Mouse (Mus musculus): ENCODE data around the gene Dnajb14.
A peak's percentile ranks its signal among the peaks of the same experiment; 100 is the strongest.
"Not testable (repeated sequence)": the region's sequence is repeated elsewhere in the genome, so short reads cannot be mapped to it uniquely, and the experiment has no call there.

The Dnajb14 gene

DNA sequence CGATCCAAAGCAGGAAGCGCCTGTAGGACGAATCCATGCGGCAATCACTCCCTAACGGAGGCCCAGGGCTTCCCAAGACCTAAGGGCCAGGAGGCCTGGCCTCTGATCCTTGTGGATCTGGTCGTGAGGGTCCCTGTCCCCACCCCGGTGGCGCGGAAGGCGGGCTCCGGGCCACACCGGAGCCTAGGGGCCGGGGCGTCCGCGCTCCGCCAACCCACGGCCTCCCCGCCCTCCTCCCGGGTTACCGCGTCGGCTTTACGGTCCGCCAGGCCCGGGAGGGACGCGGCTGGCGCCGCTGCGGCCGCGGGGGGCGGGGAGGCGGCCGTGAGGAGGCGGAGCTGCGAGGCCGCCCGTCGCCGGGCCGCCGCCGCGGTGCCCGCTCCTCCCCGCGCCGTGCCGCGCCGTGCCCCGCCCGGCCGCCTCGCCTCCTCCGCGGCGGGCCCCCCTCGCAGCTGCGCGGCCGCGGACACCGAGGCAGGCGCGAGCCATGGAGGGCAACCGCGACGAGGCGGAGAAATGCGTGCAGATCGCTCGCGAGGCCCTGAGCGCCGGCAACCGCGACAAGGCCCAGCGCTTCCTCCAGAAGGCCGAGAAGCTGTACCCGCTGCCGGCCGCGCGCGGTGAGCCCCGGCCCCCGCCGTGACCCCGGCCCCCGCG, at the start of gene Dnajb14:
Gene Dnajb14, plus strand, starts transcription at position 239 of the 657 bp plus-strand sequence.
- peak; percentile 72 for DNase-seq (ENCODE audit: low read depth, low spot score)

DNA sequence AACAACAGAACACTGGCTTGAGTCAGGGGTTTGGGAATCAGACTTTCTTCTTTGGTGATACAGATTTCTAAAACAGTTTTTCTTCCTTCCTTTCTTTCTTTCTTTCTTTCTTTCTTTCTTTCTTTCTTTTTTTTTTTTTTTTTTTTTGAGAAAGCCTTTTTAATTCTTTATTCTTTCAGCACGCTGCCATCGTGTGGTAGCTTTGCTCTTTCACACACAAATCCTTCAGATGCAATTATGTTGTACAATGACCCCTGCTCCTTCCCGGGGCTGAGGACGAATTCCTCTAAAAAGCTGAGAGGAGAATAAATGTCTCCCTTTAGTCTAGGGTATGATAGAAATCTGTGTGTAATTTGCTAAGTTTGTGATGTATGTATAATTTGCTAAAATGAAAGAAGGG, 48.8 kb upstream of the Dnajb14 start:
- DNase-seq (ENCODE audit: low read depth, low spot score), result no peak

DNA sequence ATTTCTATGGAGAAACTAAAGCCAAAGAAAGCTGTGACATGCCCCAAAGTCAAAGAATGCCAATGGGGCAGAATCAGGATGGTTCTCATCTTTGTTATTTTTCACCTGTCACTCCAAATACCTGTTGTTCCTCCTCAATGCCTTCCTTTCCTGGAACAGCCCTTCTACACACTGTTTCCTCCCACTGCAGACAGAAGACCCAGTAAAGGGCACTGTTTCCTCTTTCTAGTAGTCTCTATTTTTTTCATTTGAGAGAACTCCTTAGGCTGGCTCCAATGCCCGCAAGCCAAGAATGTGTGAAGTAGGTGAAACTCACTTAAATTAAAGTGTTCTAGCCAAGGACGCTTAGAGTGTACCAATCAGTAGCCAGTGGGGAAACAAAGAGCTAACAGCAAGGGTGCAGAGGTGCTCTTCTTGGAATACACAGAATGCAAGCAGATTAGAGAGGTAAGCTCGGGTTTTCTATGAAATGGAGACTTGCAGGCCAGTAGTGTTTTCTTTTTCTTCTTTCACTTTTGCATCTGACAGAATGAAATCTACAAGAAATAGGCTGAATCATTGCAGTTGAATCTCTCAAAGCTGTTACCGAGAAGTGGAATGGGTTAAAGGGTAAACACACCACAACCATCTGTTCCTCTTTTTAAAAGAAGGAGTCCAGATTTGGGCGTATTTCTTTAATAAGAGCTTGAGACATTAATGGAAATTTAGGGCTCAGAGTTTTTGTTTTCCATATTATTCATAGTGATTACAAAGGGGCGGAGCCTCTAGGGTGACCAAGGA, 46.6 kb upstream of the Dnajb14 start:
- DNase-seq (ENCODE audit: low read depth, low spot score), result no peak

DNA sequence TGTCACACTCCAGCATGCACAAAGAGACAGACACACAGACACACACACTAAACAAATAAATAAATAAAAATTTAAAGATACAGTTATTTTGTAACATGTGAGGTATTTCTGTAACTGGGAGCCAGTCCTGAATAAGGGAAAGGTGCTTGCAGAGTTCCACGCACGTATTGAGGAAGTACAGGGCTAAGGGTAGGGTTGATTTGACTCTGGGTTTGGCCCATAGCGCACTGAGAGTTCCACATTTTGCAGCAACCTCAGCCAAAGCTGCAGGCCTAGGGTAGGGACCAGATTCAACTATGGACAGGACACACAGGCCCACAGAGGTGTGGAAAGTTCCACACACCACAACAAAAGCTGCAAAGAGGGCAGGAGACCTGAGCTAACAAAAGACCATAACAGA, 44.2 kb upstream of the Dnajb14 start:
- DNase-seq (ENCODE audit: low read depth, low spot score), result no peak

DNA sequence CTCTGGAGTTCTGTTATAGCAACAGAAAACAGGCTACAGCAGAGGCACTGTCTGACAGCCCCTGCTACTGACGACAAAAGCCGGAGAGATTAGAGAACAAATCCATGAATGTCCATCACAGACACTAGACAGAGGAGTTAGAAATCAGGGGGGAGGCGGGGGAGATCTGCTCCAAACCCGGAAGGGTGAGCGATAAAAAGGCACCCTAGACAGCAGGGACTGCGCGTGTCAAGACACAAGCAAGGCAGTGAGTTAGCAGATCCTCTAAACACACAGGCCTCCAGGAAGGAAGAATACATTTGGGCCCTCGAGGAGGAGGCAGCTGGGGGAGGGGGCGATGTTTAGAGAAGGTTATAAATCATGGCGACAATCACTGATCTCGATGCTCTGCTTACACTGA, 39.8 kb upstream of the Dnajb14 start:
- no peak for DNase-seq (ENCODE audit: low read depth, low spot score)

DNA sequence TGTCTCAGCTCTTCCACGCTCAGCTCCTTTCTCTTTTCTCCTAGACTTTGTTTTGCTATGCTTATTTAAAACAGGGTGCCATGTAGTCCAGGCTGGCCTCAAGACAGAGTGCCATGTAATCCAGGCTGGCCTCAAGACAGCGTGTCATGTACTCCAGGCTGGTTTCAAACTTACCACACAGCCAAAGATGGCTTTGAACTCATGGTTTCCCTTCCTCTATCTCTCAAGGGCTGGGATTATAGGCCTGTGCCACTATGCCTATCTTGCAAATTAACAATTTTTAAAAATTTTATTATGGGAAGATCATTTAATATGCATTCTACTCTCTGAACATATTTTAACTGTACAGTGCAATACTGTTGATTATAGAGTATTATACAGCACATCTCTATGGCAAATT, 36.3 kb upstream of the Dnajb14 start:
- no peak for DNase-seq (ENCODE audit: low read depth, low spot score)

DNA sequence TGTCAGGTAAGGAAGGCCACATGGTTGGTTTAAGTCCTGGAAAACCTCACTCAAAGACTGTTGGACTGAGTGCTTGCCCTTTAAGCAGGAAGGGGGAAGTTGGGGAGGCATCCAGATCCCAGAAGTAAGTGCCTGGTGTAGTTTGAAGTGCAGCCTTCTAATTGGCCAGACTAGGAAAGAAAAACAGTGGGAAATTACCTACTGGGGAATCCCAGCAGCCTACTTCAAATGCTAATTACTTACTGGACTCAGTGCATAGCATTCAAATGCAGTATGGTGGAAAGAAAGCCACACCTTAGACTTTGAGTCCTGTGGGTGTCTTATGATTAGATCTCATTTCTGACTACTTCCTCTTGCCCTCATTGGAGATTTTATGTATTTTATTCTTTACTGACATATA, 34.3 kb upstream of the Dnajb14 start:
- DNase-seq (ENCODE audit: low read depth, low spot score), result peak; percentile 48

DNA sequence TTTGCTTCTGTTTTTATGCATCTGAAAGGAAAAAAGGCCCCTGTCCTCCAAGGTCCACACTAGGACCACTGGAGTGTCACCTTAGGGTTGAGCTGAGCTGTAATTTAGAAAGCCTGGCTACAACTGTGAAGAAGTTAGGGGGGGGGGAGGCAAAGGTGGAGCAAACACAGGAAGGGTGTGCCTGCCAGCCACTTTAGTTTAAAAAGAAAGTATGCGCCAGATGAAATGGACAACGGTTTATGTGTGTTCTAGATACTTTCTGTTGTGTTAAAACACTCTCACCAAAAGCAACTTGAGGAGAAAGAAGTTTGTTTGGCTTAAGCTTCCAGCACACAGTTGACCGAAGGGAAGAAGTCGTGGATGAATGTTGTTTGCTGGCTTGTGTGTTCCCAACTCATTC, 33.8 kb upstream of the Dnajb14 start:
- DNase-seq (ENCODE audit: low read depth, low spot score), result no peak

DNA sequence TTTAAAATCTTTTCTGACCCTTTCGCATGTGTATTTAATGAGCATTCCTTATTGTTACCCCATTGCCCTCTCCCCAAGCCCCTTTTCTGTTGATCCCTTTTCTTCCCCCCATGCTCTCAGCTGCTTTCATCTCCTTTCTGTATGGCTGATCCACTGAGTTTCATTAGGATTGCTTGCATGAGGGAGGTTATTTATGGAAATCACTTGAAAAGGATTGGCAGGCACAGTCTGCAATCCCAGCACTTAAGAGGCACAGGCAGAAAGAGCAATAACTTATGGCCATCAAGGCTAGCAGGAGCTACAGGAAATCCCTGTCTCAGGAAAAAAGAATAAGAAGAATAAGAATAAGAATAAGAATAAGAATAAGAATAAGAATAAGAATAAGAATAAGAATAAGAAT, 30.9 kb upstream of the Dnajb14 start:
- DNase-seq (ENCODE audit: low read depth, low spot score), result no peak

DNA sequence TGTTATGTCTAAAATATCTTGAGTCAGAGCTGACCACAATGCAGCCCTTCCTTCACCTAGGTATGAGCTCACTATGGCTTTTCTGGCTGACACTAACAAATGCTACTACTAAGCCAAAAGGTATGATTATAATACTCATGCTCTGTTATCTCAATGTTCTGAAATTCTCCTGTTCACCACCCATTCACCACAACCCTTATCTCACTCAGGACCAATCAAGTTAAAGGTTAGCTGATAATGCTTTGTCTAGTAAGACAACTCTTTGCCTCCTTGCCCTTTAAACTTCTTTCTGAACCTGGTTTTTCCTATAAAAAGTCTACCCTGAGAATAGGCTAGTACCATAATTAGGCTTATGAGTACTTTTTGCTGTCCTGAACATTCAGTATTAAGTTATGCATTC, 29.3 kb upstream of the Dnajb14 start:
- no peak for DNase-seq (ENCODE audit: low read depth, low spot score)

DNA sequence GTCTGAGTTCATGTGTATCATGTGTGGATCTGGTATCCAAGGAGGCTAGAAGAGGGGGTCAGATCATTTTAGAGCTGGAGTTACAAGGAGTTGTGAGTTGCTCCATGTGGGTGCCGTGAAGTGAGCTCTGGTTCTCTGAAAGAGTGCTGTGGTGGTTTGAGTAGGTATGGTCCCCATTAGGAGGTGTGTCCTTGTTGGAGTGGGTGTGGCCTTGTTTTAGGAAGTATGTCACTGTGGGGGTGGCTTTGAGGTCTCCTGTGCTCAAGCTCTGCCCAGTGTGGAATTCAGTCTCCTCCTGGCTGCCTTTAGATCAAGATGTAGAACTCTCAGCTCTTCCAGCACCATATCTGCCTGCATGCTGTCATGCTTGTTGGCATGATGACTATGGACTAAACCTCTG, 24.5 kb upstream of the Dnajb14 start:
- no peak for DNase-seq (ENCODE audit: low read depth, low spot score)

DNA sequence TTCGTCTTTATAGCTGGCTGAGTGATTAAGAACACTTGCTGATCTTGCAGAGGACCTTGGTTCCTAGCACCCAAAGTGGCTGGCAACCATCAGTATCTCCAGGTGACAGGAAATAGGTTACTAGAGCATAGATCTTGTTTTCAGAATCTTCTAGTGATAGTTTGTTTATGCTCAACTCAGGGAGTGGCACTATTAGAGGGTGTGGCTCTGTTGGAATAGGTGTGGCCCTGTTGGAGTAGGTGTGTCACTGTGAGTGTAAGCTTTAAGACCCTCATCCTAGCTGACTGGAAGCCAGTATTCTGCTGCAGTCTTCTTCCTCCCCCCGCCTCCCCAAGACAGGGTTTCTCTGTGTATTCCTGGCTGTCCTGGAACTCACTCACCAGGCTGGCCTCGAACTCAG, 23.2 kb upstream of the Dnajb14 start:
- DNase-seq (ENCODE audit: low read depth, low spot score), result no peak

DNA sequence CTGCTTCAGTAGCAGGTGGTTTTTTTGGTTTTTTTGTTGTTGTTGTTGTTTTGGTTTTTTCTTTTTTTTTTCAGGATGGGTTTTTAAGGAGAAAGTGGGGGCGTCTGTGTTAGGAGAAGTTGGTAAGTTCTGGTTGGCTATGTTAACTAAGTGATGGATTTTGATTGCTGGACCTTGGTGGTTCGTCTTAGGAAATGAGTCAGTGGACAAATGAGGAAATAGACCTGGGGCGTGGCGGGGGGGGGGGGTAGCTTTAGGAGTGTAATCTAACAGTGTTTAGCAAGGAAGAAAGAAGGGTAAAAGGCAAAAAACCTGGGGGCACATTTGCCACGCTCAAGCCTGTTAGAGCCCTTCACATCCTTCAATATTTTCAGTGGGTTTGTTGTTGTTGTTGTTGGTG, 20.9 kb upstream of the Dnajb14 start:
- no peak for DNase-seq (ENCODE audit: low read depth, low spot score)

DNA sequence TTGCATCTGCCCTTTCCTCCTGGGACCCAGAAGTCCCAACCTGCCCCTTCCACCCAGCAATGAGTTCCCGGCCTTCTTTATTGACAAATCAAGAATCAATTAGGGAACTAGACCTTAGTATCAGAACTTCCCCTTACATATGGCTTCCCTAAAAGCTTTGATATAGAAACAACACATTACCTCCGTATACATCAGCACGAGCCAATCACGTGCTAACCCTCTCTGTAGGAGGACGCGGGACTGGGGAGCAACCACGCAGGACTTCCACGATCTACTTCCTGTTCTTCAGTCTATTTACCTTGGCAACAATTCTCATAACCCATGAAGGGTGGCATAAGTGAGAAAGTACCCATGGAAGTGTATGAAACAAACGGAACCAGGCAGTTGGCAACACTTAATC, 19.1 kb upstream of the Dnajb14 start:
- no peak for DNase-seq (ENCODE audit: low read depth, low spot score)

DNA sequence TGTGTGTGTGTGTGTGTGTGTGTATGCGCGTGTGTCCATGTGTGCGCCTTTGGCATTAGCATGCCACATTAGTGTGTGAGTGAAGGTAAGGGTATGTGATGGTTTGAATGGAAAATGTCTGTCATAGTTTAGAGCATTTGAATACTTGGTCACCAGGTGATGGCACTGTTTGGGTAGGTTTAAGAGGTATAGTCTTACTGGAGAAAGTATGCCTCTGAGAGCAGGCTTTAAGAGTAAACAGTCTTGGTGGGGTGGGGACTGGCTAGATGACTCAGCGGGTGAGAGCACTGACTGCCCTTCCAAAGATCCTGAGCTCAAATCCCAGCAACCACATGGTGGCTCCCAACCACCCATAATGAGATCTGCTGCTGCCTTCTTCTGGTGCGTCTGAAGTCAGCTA, 17.8 kb upstream of the Dnajb14 start:
- DNase-seq (ENCODE audit: low read depth, low spot score), result no peak

DNA sequence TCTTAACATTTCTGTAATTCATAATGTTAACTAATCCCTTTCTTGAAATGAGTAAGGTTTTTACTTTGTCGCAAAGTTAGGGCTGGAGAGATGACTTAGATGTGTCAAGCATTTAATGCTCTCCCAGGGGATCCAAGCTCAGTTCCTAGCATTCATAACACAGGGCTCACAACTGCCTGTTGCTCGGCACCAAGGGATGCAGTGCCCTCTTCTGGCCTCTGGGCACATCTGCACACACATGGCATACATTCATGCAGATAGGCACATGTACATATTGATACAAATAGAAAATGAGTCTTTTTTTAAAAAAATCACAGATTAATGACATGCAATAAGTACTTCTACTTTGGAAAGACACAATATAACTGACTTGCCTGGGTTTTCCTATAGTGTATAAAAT, 16.3 kb upstream of the Dnajb14 start:
- DNase-seq (ENCODE audit: low read depth, low spot score), result no peak

DNA sequence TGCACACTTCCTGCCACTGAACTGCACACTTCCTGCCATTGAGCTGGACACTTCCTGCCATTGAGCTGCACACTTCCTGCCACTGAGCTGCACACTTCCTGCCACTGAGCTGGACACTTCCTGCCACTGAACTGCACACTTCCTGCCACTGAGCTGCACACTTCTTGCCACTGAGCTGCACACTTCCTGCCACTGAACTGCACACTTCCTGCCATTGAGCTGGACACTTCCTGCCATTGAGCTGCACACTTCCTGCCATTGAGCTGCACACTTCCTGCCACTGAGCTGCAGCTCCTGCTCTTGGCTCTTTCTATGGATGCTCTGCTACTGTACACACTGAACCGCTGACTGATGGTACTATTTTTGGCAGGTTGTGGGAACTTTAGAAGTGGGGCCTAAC, 14.5 kb upstream of the Dnajb14 start:
- DNase-seq (ENCODE audit: low read depth, low spot score), result not testable (repeated sequence)

DNA sequence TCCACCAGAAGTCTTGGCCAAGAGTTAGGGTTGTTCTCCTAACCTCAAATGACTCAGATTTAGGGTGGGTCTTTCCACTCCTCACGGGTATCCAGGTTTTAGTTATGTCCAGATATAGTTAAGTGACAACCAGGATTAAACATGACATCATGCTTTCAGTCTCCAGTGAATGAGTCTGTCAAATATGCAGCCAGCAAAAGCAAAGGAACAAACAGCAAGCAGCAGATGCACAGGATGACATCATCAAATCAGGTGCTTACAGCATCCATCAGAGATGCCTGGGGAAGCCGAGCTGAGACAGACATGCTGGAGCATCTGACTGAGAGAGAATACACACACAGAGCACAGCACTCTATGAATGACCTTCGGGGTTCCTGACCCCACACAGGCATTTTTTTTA, 12.1 kb upstream of the Dnajb14 start:
- DNase-seq (ENCODE audit: low read depth, low spot score), result no peak

DNA sequence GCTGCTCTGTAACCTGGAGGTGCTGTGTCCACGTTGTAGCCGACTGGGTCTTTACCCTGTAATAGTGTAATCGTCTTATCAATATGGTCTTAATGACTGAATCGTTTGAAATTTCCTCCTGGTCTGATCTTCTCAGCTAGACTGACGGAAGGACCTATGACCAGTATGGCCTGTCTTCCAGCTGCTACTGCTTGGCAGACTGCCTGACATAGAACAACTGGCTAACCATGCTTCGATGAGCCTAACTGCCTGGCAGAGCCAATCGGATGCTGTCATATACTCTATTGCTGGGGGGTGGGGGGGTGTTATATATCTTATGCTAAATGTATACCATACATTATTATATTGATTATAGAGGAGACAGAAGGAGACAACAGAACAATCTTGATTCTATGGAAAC, 11.4 kb upstream of the Dnajb14 start:
- DNase-seq (ENCODE audit: low read depth, low spot score), result no peak

DNA sequence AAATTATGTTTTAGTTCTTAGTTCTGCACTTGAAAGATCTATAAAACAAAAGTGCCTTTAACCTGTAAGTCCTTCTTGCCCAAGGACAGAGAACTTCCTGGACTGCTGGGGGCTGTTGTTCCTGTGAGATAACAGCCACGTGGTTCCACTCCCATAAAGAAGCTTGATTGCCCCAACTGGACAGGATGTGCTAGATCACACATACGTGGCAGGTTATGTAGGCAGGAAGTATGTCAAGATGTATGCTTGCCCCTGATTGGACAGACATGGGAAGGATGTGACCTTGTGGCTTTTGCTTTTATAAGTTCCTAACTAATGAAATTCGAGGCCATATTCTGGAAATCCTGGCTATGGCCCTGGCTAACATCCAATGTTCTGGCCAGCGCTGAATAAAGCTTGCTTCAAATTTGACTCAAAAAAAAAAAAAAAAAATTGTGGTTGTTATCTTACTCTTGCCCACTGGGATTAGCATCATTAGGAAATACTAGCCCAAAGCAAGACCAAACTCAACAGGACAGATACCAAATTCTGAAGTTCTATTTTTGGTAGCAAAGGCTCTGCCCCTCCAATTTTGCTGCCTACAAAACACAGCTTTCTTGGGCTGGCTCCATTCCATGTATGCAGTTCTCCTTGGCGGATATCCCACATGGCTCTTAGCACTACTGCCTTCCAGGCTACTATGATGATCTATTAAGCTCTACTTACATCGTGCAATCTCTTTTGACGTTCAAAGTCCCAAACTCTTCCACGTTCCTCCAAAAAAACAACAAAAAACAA, 6.9 kb upstream of the Dnajb14 start:
- DNase-seq (ENCODE audit: low read depth, low spot score), result peak; percentile 42

DNA sequence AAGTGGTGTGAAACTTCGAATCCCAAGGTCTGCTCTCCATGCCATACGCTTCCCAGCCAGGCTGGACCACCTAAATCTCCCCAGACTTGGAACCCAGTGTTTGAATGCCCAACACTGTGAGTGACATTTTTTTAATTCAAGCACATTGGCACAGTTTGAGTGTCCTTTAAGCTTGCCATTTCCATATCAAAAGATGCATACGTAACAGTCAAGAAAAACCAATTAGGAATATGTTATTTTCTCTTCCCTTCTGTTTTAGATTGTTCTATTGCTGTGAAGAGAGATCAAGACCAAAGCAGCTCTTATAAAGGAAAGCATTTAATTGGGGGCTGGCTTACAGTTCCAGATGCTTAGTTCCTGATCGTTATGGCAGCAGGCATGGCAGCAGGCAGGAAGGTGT, 6.0 kb upstream of the Dnajb14 start:
- DNase-seq (ENCODE audit: low read depth, low spot score), result no peak

DNA sequence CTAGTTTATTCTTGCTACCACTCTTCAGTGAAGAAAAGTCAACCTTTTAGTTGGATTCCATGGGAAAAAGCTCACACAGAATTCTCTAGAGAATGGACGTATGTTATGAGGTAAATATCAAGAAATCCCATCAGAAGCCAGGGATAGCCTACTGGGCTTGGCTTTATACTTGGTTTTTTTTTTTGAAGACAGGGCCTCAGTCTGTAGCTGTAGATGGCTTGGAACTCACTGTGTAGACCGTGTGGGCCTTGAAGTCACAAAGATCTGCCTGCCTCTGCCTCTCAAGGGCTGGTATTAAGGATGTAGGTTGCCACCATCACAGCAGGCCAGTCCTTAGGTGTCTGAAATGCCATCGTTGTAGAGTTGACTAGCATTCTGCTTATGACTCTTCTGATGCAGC, 4.9 kb upstream of the Dnajb14 start:
- DNase-seq (ENCODE audit: low read depth, low spot score), result no peak
